Mouse (Mus musculus) MEL (cell line): ENCODE measurements around the gene Adgrg5.

Source experiments
- CTCF ChIP-seq, 3 experiments: IDR thresholded peaks in 2 of 3; conservative IDR thresholded peaks in 1 of 3; 2 replicates each; pipeline ENCODE4 v1.5.1; 2011 to 2012; ENCODE audit warnings: low read length in 3 of 3, low read depth in 2 of 3, mild to moderate bottlenecking in 2 of 3, improper control_type of control experiment in 1 of 3, inconsistent platforms in 1 of 3, mixed read lengths in 1 of 3, moderate library complexity in 1 of 3; ENCODE audit not compliant: control insufficient read depth in 1 of 3, insufficient read depth in 1 of 3, poor library complexity in 1 of 3, severe bottlenecking in 1 of 3
- EP300 ChIP-seq, 2 experiments: IDR thresholded peaks; 2 replicates each; pipeline ENCODE4 v1.6.1; 2011; ENCODE audit warnings: improper control_type of control experiment in 2 of 2, low read length in 2 of 2, low read depth in 1 of 2, mild to moderate bottlenecking in 1 of 2
- GABPA ChIP-seq: IDR thresholded peaks from 2 replicates; pipeline ENCODE4 v1.6.1; 2012; ENCODE audit warnings: low read depth, mild to moderate bottlenecking, inconsistent platforms, low read length, improper control_type of control experiment, moderate library complexity
- GATA1 ChIP-seq: IDR thresholded peaks from 2 replicates; pipeline ENCODE4 v1.6.1; 2011; ENCODE audit warnings: low read depth, low read length, improper control_type of control experiment
- MEF2A ChIP-seq: IDR thresholded peaks from 2 replicates; pipeline ENCODE4 v1.6.1; 2014; ENCODE audit warnings: low read depth, mild to moderate bottlenecking, inconsistent platforms, low read length, improper control_type of control experiment; ENCODE audit not compliant: poor library complexity, insufficient replicate concordance, severe bottlenecking; ENCODE audit errors: extremely low read depth
- MYB ChIP-seq: IDR thresholded peaks from 2 replicates; pipeline ENCODE4 v1.6.1; 2011; ENCODE audit warnings: mild to moderate bottlenecking, low read depth, low read length, improper control_type of control experiment
- MYC ChIP-seq: IDR thresholded peaks from 2 replicates; pipeline ENCODE4 v1.6.1; 2011; ENCODE audit warnings: low read depth, mild to moderate bottlenecking, low read length, improper control_type of control experiment, moderate library complexity
- POLR2A ChIP-seq, 2 experiments: IDR thresholded peaks; 2 replicates each; pipeline ENCODE4 v1.6.1; 2011 to 2012; ENCODE audit warnings: low read length in 2 of 2, mild to moderate bottlenecking in 2 of 2, control low read depth in 1 of 2, improper control_type of control experiment in 1 of 2, low read depth in 1 of 2, moderate library complexity in 1 of 2; ENCODE audit not compliant: control insufficient read depth in 1 of 2, insufficient read depth in 1 of 2, poor library complexity in 1 of 2
- TCF12 ChIP-seq: IDR thresholded peaks from 2 replicates; pipeline ENCODE4 v1.6.1; 2014; ENCODE audit warnings: low read depth, mild to moderate bottlenecking, inconsistent platforms, low read length, improper control_type of control experiment, moderate library complexity
- UBTF ChIP-seq: IDR thresholded peaks from 2 replicates; pipeline ENCODE4 v1.6.1; 2012; ENCODE audit warnings: low read depth, mild to moderate bottlenecking, inconsistent platforms, low read length, improper control_type of control experiment, moderate library complexity, borderline replicate concordance; ENCODE audit not compliant: insufficient read depth
- USF1 ChIP-seq: IDR thresholded peaks from 2 replicates; pipeline ENCODE4 v1.6.1; 2014; ENCODE audit warnings: low read depth, mild to moderate bottlenecking, inconsistent platforms, low read length, improper control_type of control experiment, moderate library complexity
- ZKSCAN1 ChIP-seq: IDR thresholded peaks from 2 replicates; pipeline ENCODE4 v1.6.1; 2012; ENCODE audit warnings: low read depth, mild to moderate bottlenecking, inconsistent platforms, low read length, improper control_type of control experiment, moderate library complexity
- ZMIZ1 ChIP-seq: IDR thresholded peaks from 2 replicates; pipeline ENCODE4 v1.6.1; 2012; ENCODE audit warnings: low read depth, mild to moderate bottlenecking, inconsistent platforms, low read length, improper control_type of control experiment, moderate library complexity

DNA sequence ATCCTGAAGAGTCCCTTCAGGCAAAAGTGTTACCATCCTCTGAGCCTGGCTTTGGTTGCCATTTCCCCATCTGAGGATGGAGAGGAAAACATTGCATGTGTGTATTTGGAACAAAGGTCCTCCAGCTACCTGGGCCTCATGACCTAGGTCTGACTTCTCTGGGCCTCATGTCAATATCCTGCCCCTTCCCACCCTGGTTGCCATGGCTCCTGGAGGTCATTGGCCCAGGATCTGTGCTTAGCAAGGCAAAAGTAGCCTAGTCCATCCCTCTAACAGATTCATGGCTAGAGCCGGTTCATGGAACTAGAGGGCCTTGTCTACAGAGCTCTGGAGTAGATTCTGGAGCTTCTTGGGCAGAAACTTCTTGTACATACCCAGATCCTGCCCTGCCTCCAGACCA, 38.7 kb downstream of the Adgrg5 start:
- TF ChIP-seq ZKSCAN1 (no peak), POLR2A (IDR thresholded peaks at IDR 0.05; ENCODE audit: control insufficient read depth in 1 of 2, insufficient read depth in 1 of 2, low read depth in 1 of 2, low read length in 2 of 2, poor library complexity in 1 of 2) (no peak), CTCF (IDR thresholded peaks at IDR 0.05 in 2 of 3, conservative IDR thresholded peaks at IDR 0.05 in 1 of 3; ENCODE audit: control insufficient read depth in 1 of 3, insufficient read depth in 1 of 3, low read depth in 2 of 3, low read length in 3 of 3, poor library complexity in 1 of 3, severe bottlenecking in 1 of 3) (no peak), MEF2A (no peak), GATA1 (no peak), EP300 (IDR thresholded peaks at IDR 0.05; ENCODE audit: low read depth in 1 of 2, low read length in 2 of 2) (no peak), GABPA (no peak), USF1 (no peak), ZMIZ1 (no peak), MYC (no peak), UBTF (no peak), TCF12 (no peak), MYB (no peak)
